Mouse (Mus musculus): ENCODE measurements at regions not wholly inside any gene's neighbourhood (a gene's known extent, or its start where the extent isn't known, plus 50 kb on each side); places are given as distances from the start of the nearest gene placed in this dataset.
"Not testable (repeated sequence)": the region's sequence is repeated elsewhere in the genome, so short reads cannot be mapped to it uniquely, and the experiment has no call there.

DNA sequence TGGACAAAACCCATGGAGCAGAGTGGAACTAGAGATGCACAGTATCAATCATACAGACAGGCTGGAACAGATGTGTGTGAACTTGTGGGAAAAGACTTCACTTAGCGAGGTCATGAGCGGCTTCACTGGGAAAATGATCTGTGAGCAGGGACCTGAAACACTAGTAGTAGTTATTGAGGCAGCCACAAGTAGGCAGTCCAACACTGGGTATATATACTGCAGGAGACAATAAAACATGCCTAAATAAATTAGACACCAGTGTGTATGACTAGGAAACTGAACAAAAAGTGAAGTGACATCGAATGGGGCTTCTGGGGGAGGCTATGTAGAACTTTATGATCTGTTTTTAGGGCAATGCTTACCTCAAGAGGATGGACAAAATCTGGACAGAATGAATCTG, 852.5 kb downstream of the Tbl1xr1 start:
- no peak overlapping the region for H3K4me3 ChIP-seq (ENCODE audit: low read depth, low read length)
- H3K4me2 ChIP-seq (ENCODE audit: low read depth, low read length, severe bottlenecking) = no peak overlapping the region
- H3K27ac ChIP-seq (ENCODE audit: low read depth, low read length) = no peak overlapping the region
- no peaks in the 10 kb centered on the region for H3K4me1 ChIP-seq (replicated peaks; ENCODE audit: control insufficient read depth, insufficient read depth, low read length)
- H3K27me3 ChIP-seq (ENCODE audit: control insufficient read depth, insufficient read depth, low read length) = no peaks in the 10 kb centered on the region
- H3K9me3 ChIP-seq (ENCODE audit: control insufficient read depth, low read length) = no peaks in the 10 kb centered on the region
- no peak for ATAC-seq (replicated peaks; ENCODE audit: low FRiP score)
- no peaks in the 10 kb centered on the region for H3K36me3 ChIP-seq (ENCODE audit: control insufficient read depth, insufficient read depth, low read length)
- no peak for DNase-seq (ENCODE audit: low spot score)
- H3K9ac ChIP-seq (ENCODE audit: low read length) = no peak overlapping the region
- WGBS = 91% methylated on average over 3 of the region's 3 CpGs

DNA sequence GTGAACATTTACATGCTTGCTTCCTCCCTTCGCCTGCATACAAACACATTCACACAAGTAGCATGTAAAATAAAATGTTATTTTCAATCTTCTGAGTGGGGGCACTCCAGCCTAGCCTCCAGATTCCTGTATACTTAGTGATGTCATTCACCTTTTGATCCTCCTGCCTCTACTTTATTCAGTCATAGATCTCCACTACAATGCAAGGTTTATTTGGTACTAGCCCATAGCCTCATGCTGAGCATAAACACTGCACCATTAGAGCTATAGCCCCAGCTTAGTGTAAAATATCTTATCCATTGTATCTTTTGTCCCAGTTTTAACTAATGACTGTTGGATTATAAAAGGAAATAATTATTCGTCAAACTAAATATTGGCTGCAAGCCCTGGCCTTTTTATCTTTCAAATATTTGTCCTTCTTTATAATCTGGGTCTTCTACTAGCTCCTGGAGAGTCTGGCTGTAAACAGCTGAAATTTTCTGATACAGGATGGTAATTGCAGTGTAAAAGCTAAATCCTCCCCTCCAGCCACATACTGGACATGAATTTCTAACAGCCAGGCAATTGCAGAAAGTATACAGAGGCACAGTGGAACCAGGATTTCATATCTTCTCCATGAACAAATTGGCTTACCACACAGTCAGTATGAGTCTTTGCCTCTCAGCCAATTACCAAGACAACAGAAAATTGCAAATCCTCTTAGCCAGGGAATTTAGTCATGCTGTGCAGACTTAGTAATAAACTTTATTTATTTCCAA, 853.5 kb downstream of the Tbl1xr1 start:
- H3K4me2 ChIP-seq (ENCODE audit: low read depth, low read length, severe bottlenecking) = no peak overlapping the region
- no peak overlapping the region for H3K4me3 ChIP-seq (ENCODE audit: low read depth, low read length)
- no peak for DNase-seq (ENCODE audit: low spot score)
- no peak overlapping the region for H3K9ac ChIP-seq (ENCODE audit: low read length)
- H3K36me3 ChIP-seq (ENCODE audit: control insufficient read depth, insufficient read depth, low read length) = no peaks in the 10 kb centered on the region
- peak; percentile 74 for ATAC-seq (replicated peaks; ENCODE audit: low FRiP score)
- no peaks in the 10 kb centered on the region for H3K9me3 ChIP-seq (ENCODE audit: control insufficient read depth, low read length)
- no peak overlapping the region for H3K27ac ChIP-seq (ENCODE audit: low read depth, low read length)
- 76% methylated on average over 2 of the region's 2 CpGs for WGBS
- H3K27me3 ChIP-seq (ENCODE audit: control insufficient read depth, insufficient read depth, low read length) = no peaks in the 10 kb centered on the region
- no peaks in the 10 kb centered on the region for H3K4me1 ChIP-seq (replicated peaks; ENCODE audit: control insufficient read depth, insufficient read depth, low read length)

DNA sequence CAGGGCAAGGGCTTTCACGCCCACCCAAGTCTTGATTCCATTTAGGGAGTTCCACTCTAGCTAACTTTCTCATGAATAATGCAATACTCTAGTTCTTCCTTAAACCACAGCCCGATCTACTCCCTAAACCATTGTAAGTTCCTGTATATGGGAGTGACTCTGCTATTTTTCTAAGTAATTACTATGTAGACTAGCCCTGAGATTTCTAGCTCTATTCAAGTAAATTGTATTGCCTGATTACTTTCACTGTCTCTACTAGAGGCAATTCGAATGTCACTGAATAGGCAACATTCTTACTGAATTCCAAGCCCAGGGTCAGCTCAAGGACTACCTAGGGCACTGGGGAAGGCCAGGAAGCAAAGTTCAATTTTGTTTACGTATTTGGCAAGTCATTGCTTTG, 869.2 kb downstream of the Tbl1xr1 start:
- H3K36me3 ChIP-seq (ENCODE audit: control insufficient read depth, insufficient read depth, low read length); H3K9me3 ChIP-seq (ENCODE audit: control insufficient read depth, low read length); H3K9ac ChIP-seq (ENCODE audit: low read length); H3K4me1 ChIP-seq (replicated peaks; ENCODE audit: control insufficient read depth, insufficient read depth, low read length); H3K27me3 ChIP-seq (ENCODE audit: control insufficient read depth, insufficient read depth, low read length); H3K4me2 ChIP-seq (ENCODE audit: low read depth, low read length, severe bottlenecking); H3K4me3 ChIP-seq (ENCODE audit: low read depth, low read length); H3K27ac ChIP-seq (ENCODE audit: low read depth, low read length); ATAC-seq (replicated peaks; ENCODE audit: low FRiP score); DNase-seq (ENCODE audit: low spot score): not testable (repeated sequence)
- 71% methylated on average over 4 of the region's 4 CpGs for WGBS

DNA sequence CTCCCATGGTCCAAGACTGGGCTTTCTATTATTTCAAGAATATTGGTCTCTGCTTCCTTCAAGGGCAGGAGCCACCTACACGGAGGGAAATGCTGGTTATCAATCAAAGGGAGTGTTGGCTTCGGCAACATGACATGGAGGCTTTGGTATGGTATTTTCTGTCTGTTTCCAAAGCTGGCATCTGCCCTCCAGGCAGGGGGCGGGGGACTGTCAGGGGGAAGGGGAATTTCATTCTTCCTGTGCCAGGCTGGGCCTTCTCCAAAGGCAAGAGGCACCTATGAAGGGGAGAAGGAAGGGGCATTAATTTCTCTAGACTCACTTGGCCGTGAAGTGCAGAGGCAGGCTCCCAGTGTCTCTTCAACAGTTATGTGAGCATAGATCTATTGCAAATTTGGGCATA, 870.7 kb downstream of the Tbl1xr1 start:
- 86% methylated on average over 4 of the region's 4 CpGs for WGBS
- Histone ChIP-seq H3K27me3 (ENCODE audit: control insufficient read depth, insufficient read depth, low read length) (no peaks in the 10 kb centered on the region), H3K4me2 (ENCODE audit: low read depth, low read length, severe bottlenecking) (no peak overlapping the region), H3K9me3 (ENCODE audit: control insufficient read depth, low read length) (no peaks in the 10 kb centered on the region), H3K4me3 (ENCODE audit: low read depth, low read length) (no peak overlapping the region), H3K36me3 (ENCODE audit: control insufficient read depth, insufficient read depth, low read length) (no peaks in the 10 kb centered on the region), H3K4me1 (replicated peaks; ENCODE audit: control insufficient read depth, insufficient read depth, low read length) (no peaks in the 10 kb centered on the region), H3K9ac (ENCODE audit: low read length) (no peak overlapping the region), H3K27ac (ENCODE audit: low read depth, low read length) (no peak overlapping the region)
- ATAC-seq (replicated peaks; ENCODE audit: low FRiP score) (no peak), DNase-seq (ENCODE audit: low spot score) (no peak)

DNA sequence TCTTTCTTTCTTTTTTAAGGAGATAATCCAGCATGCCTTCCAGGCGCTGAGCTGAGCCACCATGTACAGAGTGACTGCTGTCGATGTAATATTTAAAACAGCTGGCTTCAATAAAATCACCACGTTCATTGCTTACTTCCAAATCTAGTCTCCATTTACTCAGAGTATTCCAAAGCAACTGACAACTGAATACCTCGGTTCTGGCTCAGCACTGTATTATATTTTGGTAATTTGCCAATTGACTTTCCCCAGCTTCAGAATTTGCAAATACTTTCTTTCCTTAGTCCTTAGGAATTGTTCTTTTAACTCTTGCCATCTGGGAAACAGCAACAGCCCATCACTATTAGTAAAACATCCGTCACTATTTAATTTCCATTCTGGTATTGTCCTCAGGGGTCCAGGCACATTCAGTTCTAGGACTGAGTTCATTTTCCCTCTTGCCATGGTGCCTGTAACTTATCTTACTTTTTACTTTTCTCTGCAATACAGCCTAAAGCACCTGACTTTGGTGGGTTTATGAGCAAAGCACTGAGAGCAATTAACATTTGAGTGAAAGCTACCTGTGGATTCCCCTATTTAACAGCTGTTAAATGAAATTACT, 871.8 kb downstream of the Tbl1xr1 start:
- Histone ChIP-seq H3K27me3 (ENCODE audit: control insufficient read depth, insufficient read depth, low read length) (no peaks in the 10 kb centered on the region), H3K4me3 (ENCODE audit: low read depth, low read length) (no peak overlapping the region), H3K36me3 (ENCODE audit: control insufficient read depth, insufficient read depth, low read length) (no peaks in the 10 kb centered on the region), H3K9ac (ENCODE audit: low read length) (no peak overlapping the region), H3K4me2 (ENCODE audit: low read depth, low read length, severe bottlenecking) (no peak overlapping the region), H3K4me1 (replicated peaks; ENCODE audit: control insufficient read depth, insufficient read depth, low read length) (no peaks in the 10 kb centered on the region), H3K9me3 (ENCODE audit: control insufficient read depth, low read length) (no peaks in the 10 kb centered on the region), H3K27ac (ENCODE audit: low read depth, low read length) (no peak overlapping the region)
- DNase-seq (ENCODE audit: low spot score) (no peak), ATAC-seq (replicated peaks; ENCODE audit: low FRiP score) (no peak)
- WGBS = 72% methylated on average over 5 of the region's 5 CpGs

DNA sequence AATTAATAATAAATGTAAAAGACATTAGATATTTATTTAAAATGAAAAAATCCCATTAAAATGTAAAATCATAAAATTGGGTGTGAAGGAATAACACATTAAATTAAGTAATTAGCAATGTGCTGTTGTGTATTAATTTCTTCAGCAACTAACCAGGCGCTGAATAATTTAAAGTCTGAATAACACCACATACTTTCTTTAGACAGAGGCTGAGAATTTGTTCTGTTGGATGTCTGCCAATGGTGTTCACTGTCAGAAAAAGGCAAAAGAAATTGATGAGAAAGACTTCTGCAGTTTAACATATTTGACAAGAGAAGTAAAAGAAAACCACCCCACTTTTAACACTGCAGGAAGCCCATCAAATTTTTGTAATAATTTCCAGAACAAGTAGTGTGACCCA, 881.0 kb downstream of the Tbl1xr1 start:
- H3K27ac ChIP-seq (ENCODE audit: low read depth, low read length) = no peak overlapping the region
- no peaks in the 10 kb centered on the region for H3K27me3 ChIP-seq (ENCODE audit: control insufficient read depth, insufficient read depth, low read length)
- H3K4me3 ChIP-seq (ENCODE audit: low read depth, low read length) = no peak overlapping the region
- WGBS = 83% methylated on average over 1 of the region's 1 CpGs
- no peak for DNase-seq (ENCODE audit: low spot score)
- H3K4me1 ChIP-seq (replicated peaks; ENCODE audit: control insufficient read depth, insufficient read depth, low read length) = no peaks in the 10 kb centered on the region
- no peaks in the 10 kb centered on the region for H3K36me3 ChIP-seq (ENCODE audit: control insufficient read depth, insufficient read depth, low read length)
- no peak for ATAC-seq (replicated peaks; ENCODE audit: low FRiP score)
- no peak overlapping the region for H3K4me2 ChIP-seq (ENCODE audit: low read depth, low read length, severe bottlenecking)
- no peak overlapping the region for H3K9ac ChIP-seq (ENCODE audit: low read length)
- no peaks in the 10 kb centered on the region for H3K9me3 ChIP-seq (ENCODE audit: control insufficient read depth, low read length)

DNA sequence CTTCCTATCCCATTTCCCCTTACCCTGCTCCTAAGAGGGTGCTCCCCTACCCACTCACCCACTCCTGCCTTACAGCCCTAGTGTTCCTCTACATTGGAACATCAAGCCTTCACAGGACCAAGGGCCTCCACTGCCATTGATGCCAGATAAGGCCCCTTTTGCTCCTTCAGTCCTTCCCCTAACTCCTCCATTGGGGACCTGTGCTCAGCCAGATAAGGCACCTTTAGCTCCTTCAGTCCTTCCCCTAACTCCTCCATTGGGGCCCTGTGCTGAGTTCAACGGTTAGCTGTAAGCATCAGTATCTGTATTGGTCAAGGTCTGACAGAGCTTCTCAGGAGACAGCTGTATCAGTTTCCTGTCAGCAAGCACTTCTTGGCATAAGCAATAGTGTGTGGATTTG, 896.2 kb downstream of the Tbl1xr1 start:
- H3K9me3 ChIP-seq (ENCODE audit: control insufficient read depth, low read length) = no peaks in the 10 kb centered on the region
- ATAC-seq (replicated peaks; ENCODE audit: low FRiP score) = no peak
- H3K27ac ChIP-seq (ENCODE audit: low read depth, low read length) = no peak overlapping the region
- H3K4me2 ChIP-seq (ENCODE audit: low read depth, low read length, severe bottlenecking) = no peak overlapping the region
- H3K36me3 ChIP-seq (ENCODE audit: control insufficient read depth, insufficient read depth, low read length) = no peaks in the 10 kb centered on the region
- H3K4me1 ChIP-seq (replicated peaks; ENCODE audit: control insufficient read depth, insufficient read depth, low read length) = no peaks in the 10 kb centered on the region
- H3K9ac ChIP-seq (ENCODE audit: low read length) = no peak overlapping the region
- H3K4me3 ChIP-seq (ENCODE audit: low read depth, low read length) = no peak overlapping the region
- no peaks in the 10 kb centered on the region for H3K27me3 ChIP-seq (ENCODE audit: control insufficient read depth, insufficient read depth, low read length)
- no peak for DNase-seq (ENCODE audit: low spot score)
- WGBS = 83% methylated on average over 1 of the region's 1 CpGs

DNA sequence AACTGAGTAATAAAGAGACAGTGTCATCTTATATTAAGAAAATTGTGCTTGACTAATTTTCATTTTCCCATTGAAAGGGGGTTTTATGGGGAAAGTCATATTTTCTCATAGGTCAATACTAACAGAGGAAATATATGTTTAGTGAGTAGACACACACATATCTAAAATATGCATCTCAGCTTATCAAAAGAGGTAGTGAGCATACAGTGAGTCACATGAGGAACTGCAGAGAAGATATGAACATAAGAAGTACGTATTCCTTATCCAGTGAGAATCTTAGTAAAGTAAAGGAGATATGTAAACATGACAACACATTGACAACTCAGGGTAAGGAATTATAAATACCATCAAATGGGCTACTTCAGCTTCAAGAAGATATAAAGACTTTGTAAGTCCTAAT, 900.3 kb downstream of the Tbl1xr1 start:
- 82% methylated on average over 1 of the region's 1 CpGs for WGBS
- ATAC-seq (replicated peaks; ENCODE audit: low FRiP score) (no peak), DNase-seq (ENCODE audit: low spot score) (no peak)
- no peaks in the 10 kb centered on the region for H3K9me3 ChIP-seq (ENCODE audit: control insufficient read depth, low read length)
- H3K4me1 ChIP-seq (replicated peaks; ENCODE audit: control insufficient read depth, insufficient read depth, low read length) = no peaks in the 10 kb centered on the region
- no peak overlapping the region for H3K9ac ChIP-seq (ENCODE audit: low read length)
- H3K4me2 ChIP-seq (ENCODE audit: low read depth, low read length, severe bottlenecking) = no peak overlapping the region
- H3K36me3 ChIP-seq (ENCODE audit: control insufficient read depth, insufficient read depth, low read length) = no peaks in the 10 kb centered on the region
- no peak overlapping the region for H3K4me3 ChIP-seq (ENCODE audit: low read depth, low read length)
- no peak overlapping the region for H3K27ac ChIP-seq (ENCODE audit: low read depth, low read length)
- no peaks in the 10 kb centered on the region for H3K27me3 ChIP-seq (ENCODE audit: control insufficient read depth, insufficient read depth, low read length)

Measured in forebrain, embryonic 11.5 days (tissue).